Mouse (Mus musculus): ENCODE results near the gene Acsm4. TPM values are rescaled to one million over a fixed set of nuclear protein-coding genes. Genes with fewer than 3 reads are reported as not detected.
"Not testable (repeated sequence)": the region's sequence is repeated elsewhere in the genome, so short reads cannot be mapped to it uniquely, and the experiment has no call there.

The Acsm4 gene
- polyA plus RNA-seq, 1 experiment = not detected

GRCm38 (mm10) chr7:119692302-119692701 is 2.5 kb downstream of the Acsm4 start:
- Histone ChIP-seq H3K27ac (ENCODE audit: control insufficient read depth, insufficient read depth, low read depth, low read length) (no peak overlapping the region), H3K36me3 (ENCODE audit: control insufficient read depth, insufficient read depth, low read length) (no peaks in the 10 kb centered on the region), H3K27me3 (ENCODE audit: control insufficient read depth, insufficient read depth, low read length) (no peaks in the 10 kb centered on the region), H3K4me1 (ENCODE audit: control insufficient read depth, insufficient read depth, low read length) (peaks cover 2% of the 10 kb centered on the region; the same call in 1 of the 2 replicates), H3K4me3 (ENCODE audit: control insufficient read depth, low read depth, low read length) (no peak overlapping the region)
- TF ChIP-seq POLR2A (IDR thresholded peaks at IDR 0.05; ENCODE audit: control insufficient read depth, low read depth, low read length) = no peak
- no peak for TF ChIP-seq CTCF (IDR thresholded peaks at IDR 0.05; ENCODE audit: control insufficient read depth, insufficient read depth, insufficient replicate concordance, low read depth, low read length)

GRCm38 (mm10) chr7:119694926-119695325 is 5.1 kb downstream of the Acsm4 start:
- H3K4me1 ChIP-seq (ENCODE audit: control insufficient read depth, insufficient read depth, low read length) = peaks cover 1% of the 10 kb centered on the region; the same call in 1 of the 2 replicates
- no peaks in the 10 kb centered on the region for H3K27me3 ChIP-seq (ENCODE audit: control insufficient read depth, insufficient read depth, low read length)
- no peaks in the 10 kb centered on the region for H3K36me3 ChIP-seq (ENCODE audit: control insufficient read depth, insufficient read depth, low read length)
- H3K27ac ChIP-seq (ENCODE audit: control insufficient read depth, insufficient read depth, low read depth, low read length) = no peak overlapping the region
- TF ChIP-seq POLR2A (IDR thresholded peaks at IDR 0.05; ENCODE audit: control insufficient read depth, low read depth, low read length) = no peak
- no peak for TF ChIP-seq CTCF (IDR thresholded peaks at IDR 0.05; ENCODE audit: control insufficient read depth, insufficient read depth, insufficient replicate concordance, low read depth, low read length)
- H3K4me3 ChIP-seq (ENCODE audit: control insufficient read depth, low read depth, low read length) = no peak overlapping the region

- Histone ChIP-seq H3K27ac (ENCODE audit: control insufficient read depth, insufficient read depth, low read depth, low read length) (no peak overlapping the region), H3K36me3 (ENCODE audit: control insufficient read depth, insufficient read depth, low read length) (peaks cover 7% of the 10 kb centered on the region), H3K27me3 (ENCODE audit: control insufficient read depth, insufficient read depth, low read length) (no peaks in the 10 kb centered on the region), H3K4me1 (ENCODE audit: control insufficient read depth, insufficient read depth, low read length) (no peaks in the 10 kb centered on the region), H3K4me3 (ENCODE audit: control insufficient read depth, low read depth, low read length) (no peak overlapping the region)
- TF ChIP-seq CTCF (IDR thresholded peaks at IDR 0.05; ENCODE audit: control insufficient read depth, insufficient read depth, insufficient replicate concordance, low read depth, low read length) = no peak
- TF ChIP-seq POLR2A (IDR thresholded peaks at IDR 0.05; ENCODE audit: control insufficient read depth, low read depth, low read length) = no peak
Measured at GRCm38 (mm10) chr7:119714111-119714510, 24.3 kb downstream of the Acsm4 start.

GRCm38 (mm10) chr7:119720253-119720946 is 30.6 kb downstream of the Acsm4 start, which contains the start of gene Thumpd1:
Gene Thumpd1, minus strand, starts transcription at chr7:119720798.
- peak within 1 kb of the TSS; percentile 83 for H3K27ac ChIP-seq (ENCODE audit: control insufficient read depth, insufficient read depth, low read depth, low read length)
- TF ChIP-seq CTCF (IDR thresholded peaks at IDR 0.05; ENCODE audit: control insufficient read depth, insufficient read depth, insufficient replicate concordance, low read depth, low read length) (peak; percentile 54; the same call in 1 of the 2 replicates), POLR2A (IDR thresholded peaks at IDR 0.05; ENCODE audit: control insufficient read depth, low read depth, low read length) (peak; percentile 99)
- H3K27me3 ChIP-seq (ENCODE audit: control insufficient read depth, insufficient read depth, low read length) = no peaks in the 10 kb centered on the region
- H3K4me1 ChIP-seq (ENCODE audit: control insufficient read depth, insufficient read depth, low read length) = peaks cover 5% of the 10 kb centered on the region
- peaks cover 7% of the 10 kb centered on the region for H3K36me3 ChIP-seq (ENCODE audit: control insufficient read depth, insufficient read depth, low read length)
- peak within 1 kb of the TSS; percentile 97 for H3K4me3 ChIP-seq (ENCODE audit: control insufficient read depth, low read depth, low read length)

GRCm38 (mm10) chr7:119720947-119721310 is 31.1 kb downstream of the Acsm4 start:
- Histone ChIP-seq H3K36me3 (ENCODE audit: control insufficient read depth, insufficient read depth, low read length) (peaks cover 6% of the 10 kb centered on the region; the same call in 1 of the 2 replicates), H3K27me3 (ENCODE audit: control insufficient read depth, insufficient read depth, low read length) (no peaks in the 10 kb centered on the region), H3K4me3 (ENCODE audit: control insufficient read depth, low read depth, low read length) (peak overlapping the region; percentile 97), H3K27ac (ENCODE audit: control insufficient read depth, insufficient read depth, low read depth, low read length) (peak overlapping the region; percentile 60; the same call in 1 of the 2 replicates), H3K4me1 (ENCODE audit: control insufficient read depth, insufficient read depth, low read length) (peaks cover 5% of the 10 kb centered on the region)
- TF ChIP-seq CTCF (IDR thresholded peaks at IDR 0.05; ENCODE audit: control insufficient read depth, insufficient read depth, insufficient replicate concordance, low read depth, low read length) (no peak), POLR2A (IDR thresholded peaks at IDR 0.05; ENCODE audit: control insufficient read depth, low read depth, low read length) (no peak)

- no peak for TF ChIP-seq POLR2A (IDR thresholded peaks at IDR 0.05; ENCODE audit: control insufficient read depth, low read depth, low read length)
- no peak for TF ChIP-seq CTCF (IDR thresholded peaks at IDR 0.05; ENCODE audit: control insufficient read depth, insufficient read depth, insufficient replicate concordance, low read depth, low read length)
- Histone ChIP-seq H3K27me3 (ENCODE audit: control insufficient read depth, insufficient read depth, low read length) (no peaks in the 10 kb centered on the region), H3K4me3 (ENCODE audit: control insufficient read depth, low read depth, low read length) (no peak overlapping the region), H3K27ac (ENCODE audit: control insufficient read depth, insufficient read depth, low read depth, low read length) (no peak overlapping the region), H3K4me1 (ENCODE audit: control insufficient read depth, insufficient read depth, low read length) (no peaks in the 10 kb centered on the region), H3K36me3 (ENCODE audit: control insufficient read depth, insufficient read depth, low read length) (no peaks in the 10 kb centered on the region)
Measured at GRCm38 (mm10) chr7:119727621-119728020, 37.8 kb downstream of the Acsm4 start.

GRCm38 (mm10) chr7:119731262-119731661 is 41.4 kb downstream of the Acsm4 start:
- not testable (repeated sequence) for H3K27ac ChIP-seq (ENCODE audit: control insufficient read depth, insufficient read depth, low read depth, low read length); H3K27me3 ChIP-seq (ENCODE audit: control insufficient read depth, insufficient read depth, low read length); H3K4me1 ChIP-seq (ENCODE audit: control insufficient read depth, insufficient read depth, low read length); H3K36me3 ChIP-seq (ENCODE audit: control insufficient read depth, insufficient read depth, low read length); H3K4me3 ChIP-seq (ENCODE audit: control insufficient read depth, low read depth, low read length)
